Mouse (Mus musculus): Measurements from ENCODE around the gene Ntn3. TPM values are rescaled to one million over a fixed set of nuclear protein-coding genes. Genes with fewer than 3 reads are reported as not detected.

Gene Ntn3
- 2.0 TPM in 2 replicates for polyA plus RNA-seq (2014; fragmentation: Nextera tagmentation; extraction: Ambion mirVana)

DNA sequence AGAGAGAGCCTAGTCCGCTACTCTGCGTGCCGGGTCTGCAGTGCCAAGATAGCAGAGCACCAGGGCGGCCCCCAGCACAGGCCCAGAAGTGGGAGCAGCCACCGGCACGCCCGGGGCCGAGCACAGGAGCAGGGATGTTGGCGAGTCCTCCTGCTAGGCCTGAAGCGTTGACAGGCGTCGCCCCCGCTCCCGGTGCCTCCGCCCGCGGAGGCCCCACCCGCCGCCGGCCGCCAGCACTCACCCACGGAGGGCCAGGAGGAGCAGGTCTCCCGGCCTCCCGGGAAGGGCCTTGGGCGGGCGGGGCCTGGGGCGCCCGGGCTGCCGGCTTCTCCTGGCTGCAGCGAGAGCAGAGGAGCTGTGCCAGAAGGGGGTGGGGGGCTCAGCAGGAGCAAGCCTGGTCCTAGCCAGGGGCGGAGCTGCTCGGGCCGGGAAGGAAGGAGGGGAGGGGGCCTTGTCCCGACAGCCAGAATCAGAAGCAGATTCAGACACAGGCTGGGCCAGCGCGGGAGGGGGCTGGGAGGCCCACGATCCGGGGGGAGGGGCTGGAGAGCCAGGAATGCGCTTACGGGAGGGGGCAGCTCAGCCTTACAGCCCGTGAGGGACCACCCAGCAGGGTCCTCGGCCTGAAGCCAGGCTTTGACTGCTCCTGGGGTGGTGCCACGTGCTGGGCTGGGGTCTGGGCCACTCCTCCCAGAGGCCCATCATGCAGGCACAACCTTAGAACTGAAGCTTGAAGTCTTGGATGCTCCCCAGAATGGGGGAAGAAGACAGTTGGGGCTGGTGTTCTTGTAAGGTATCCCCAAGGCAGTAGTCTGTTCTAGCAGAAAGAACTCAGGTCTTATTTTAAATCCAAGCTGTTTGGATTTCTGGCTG, at the start of gene Ntn3:
Ntn3 (minus strand) TSS at position 489 of the 873 bp plus-strand sequence.
- H3K9me3 ChIP-seq (replicated peaks; ENCODE audit: control insufficient read depth, low read length): no peaks in the 10 kb centered on the region
- H3K4me2 ChIP-seq: peak within 1 kb of the TSS; percentile 97
- peaks cover 32% of the 10 kb centered on the region for H3K27me3 ChIP-seq (ENCODE audit: control insufficient read depth, insufficient read depth, low read length)
- no peaks in the 10 kb centered on the region for H3K36me3 ChIP-seq (ENCODE audit: control insufficient read depth, insufficient read depth, low read length)
- under 1% methylated on average over 39 of the region's 43 CpGs for WGBS (ENCODE audit: insufficient replicate concordance)
- H3K4me1 ChIP-seq (ENCODE audit: control insufficient read depth, insufficient read depth, low read length): peaks cover 54% of the 10 kb centered on the region
- H3K9ac ChIP-seq (ENCODE audit: low read depth, low read length): peak within 1 kb of the TSS; percentile 66
- peak within 1 kb of the TSS; percentile 48 for H3K27ac ChIP-seq (ENCODE audit: low read depth, low read length)
- peak; percentile 56 for ATAC-seq (replicated peaks; ENCODE audit: insufficient number of reproducible peaks, low FRiP score, low TSS enrichment)
- peak within 1 kb of the TSS; percentile 44 for H3K4me3 ChIP-seq (ENCODE audit: low read depth, low read length)

GRCm38 (mm10) chr17:24258981-24259380, 49.6 kb upstream of the Ntn3 start:
- Histone ChIP-seq H3K27ac (ENCODE audit: low read depth, low read length) (no peak overlapping the region), H3K4me1 (ENCODE audit: control insufficient read depth, insufficient read depth, low read length) (no peaks in the 10 kb centered on the region)

DNA sequence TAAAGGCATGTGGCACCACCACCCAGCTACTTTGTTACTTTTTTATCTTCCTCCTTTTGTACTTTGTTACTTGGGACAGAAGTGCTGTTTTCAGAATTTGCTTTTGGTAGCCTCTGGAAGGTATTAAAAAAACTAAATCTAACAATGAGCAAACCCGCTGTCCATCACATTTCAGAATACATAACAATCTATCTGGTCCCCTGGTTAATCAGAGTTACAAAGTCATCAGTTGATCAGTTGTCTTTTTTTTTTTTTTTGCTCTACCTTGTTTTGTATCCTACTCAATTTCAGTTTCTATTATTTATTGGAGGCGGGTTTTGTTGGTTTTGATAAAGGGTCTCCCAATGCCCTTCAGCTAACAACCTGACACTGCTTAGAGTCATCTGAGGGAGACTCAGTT, 43.0 kb upstream of the Ntn3 start:
- no peak overlapping the region for H3K4me3 ChIP-seq (ENCODE audit: low read depth, low read length)
- H3K36me3 ChIP-seq (ENCODE audit: control insufficient read depth, insufficient read depth, low read length): peaks cover 14% of the 10 kb centered on the region
- 87% methylated on average over 2 of the region's 2 CpGs for WGBS (ENCODE audit: insufficient replicate concordance)
- H3K27ac ChIP-seq (ENCODE audit: low read depth, low read length): 0 out of 2 replicates have a peak overlapping the region, but pooled peaks have one; percentile 89
- H3K27me3 ChIP-seq (ENCODE audit: control insufficient read depth, insufficient read depth, low read length): no peaks in the 10 kb centered on the region
- no peak for ATAC-seq (replicated peaks; ENCODE audit: insufficient number of reproducible peaks, low FRiP score, low TSS enrichment)
- H3K4me2 ChIP-seq: peak overlapping the region; percentile 84
- H3K9me3 ChIP-seq (replicated peaks; ENCODE audit: control insufficient read depth, low read length): no peaks in the 10 kb centered on the region
- peaks cover 10% of the 10 kb centered on the region for H3K4me1 ChIP-seq (ENCODE audit: control insufficient read depth, insufficient read depth, low read length)
- H3K9ac ChIP-seq (ENCODE audit: low read depth, low read length): no peak overlapping the region; the same call in 1 of the 2 replicates

More at GRCm38 (mm10) chr17:24258981-24259380, 49.6 kb upstream of the Ntn3 start:
- no peak for ATAC-seq (replicated peaks; ENCODE audit: insufficient number of reproducible peaks, low FRiP score, low TSS enrichment)
- H3K4me3 ChIP-seq (ENCODE audit: low read depth, low read length): no peak overlapping the region
- no peak overlapping the region for H3K9ac ChIP-seq (ENCODE audit: low read depth, low read length)
- WGBS (ENCODE audit: insufficient replicate concordance): 67% methylated on average over 4 of the region's 4 CpGs
- H3K27me3 ChIP-seq (ENCODE audit: control insufficient read depth, insufficient read depth, low read length): no peaks in the 10 kb centered on the region
- no peaks in the 10 kb centered on the region for H3K9me3 ChIP-seq (replicated peaks; ENCODE audit: control insufficient read depth, low read length)
- no peak overlapping the region for H3K4me2 ChIP-seq
- no peaks in the 10 kb centered on the region for H3K36me3 ChIP-seq (ENCODE audit: control insufficient read depth, insufficient read depth, low read length)

DNA sequence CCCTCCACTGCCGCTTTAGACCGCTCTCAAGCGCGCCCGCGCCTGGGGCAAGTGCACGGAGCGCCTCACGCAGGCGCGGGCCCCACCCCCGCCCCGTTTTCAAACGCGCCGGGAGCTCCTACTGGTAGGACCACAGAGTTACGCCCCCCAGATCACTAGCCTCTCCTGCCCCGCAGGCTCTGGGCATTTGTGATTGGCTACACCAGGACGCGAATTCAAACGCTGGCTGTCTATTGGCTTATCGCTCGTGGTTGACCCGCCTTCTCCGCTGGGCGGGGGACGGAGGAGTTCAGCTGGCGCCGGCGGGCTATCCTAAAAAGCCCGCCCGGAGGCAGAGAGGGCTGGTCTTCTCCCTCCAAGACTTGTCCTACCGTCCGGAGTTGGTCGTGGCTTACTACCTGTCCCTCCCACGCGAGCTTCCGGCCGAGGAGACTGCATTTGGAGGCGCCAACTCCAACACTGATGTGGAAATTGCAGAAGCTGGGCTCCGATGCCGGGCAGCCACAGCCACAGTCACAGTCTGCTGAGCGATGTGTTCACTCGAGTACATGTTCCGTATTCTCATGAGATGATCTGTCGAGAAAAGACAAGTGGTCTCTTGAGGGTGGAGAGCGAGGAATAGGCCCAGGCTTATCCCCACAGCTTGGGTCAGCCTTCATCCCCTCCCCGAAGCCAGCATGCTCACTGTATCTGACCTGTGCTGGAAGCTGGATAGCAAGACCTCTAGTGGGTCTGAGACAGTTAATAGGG, 42.2 kb upstream of the Ntn3 start, which contains the start of gene Ccnf:
Ccnf (minus strand) TSS at position 165 of the 750 bp plus-strand sequence.
- under 1% methylated on average over 48 of the region's 48 CpGs for WGBS (ENCODE audit: insufficient replicate concordance)
- Histone ChIP-seq H3K4me2 (peak within 1 kb of the TSS; percentile 84), H3K9ac (ENCODE audit: low read depth, low read length) (peak within 1 kb of the TSS; percentile 95), H3K36me3 (ENCODE audit: control insufficient read depth, insufficient read depth, low read length) (peaks cover 15% of the 10 kb centered on the region), H3K9me3 (replicated peaks; ENCODE audit: control insufficient read depth, low read length) (no peaks in the 10 kb centered on the region), H3K27ac (ENCODE audit: low read depth, low read length) (peak within 1 kb of the TSS; percentile 89), H3K27me3 (ENCODE audit: control insufficient read depth, insufficient read depth, low read length) (no peaks in the 10 kb centered on the region), H3K4me1 (ENCODE audit: control insufficient read depth, insufficient read depth, low read length) (peaks cover 10% of the 10 kb centered on the region), H3K4me3 (ENCODE audit: low read depth, low read length) (peak within 1 kb of the TSS; percentile 85)
- ATAC-seq (replicated peaks; ENCODE audit: insufficient number of reproducible peaks, low FRiP score, low TSS enrichment): peak; percentile 100

- H3K36me3 ChIP-seq (ENCODE audit: control insufficient read depth, insufficient read depth, low read length): peaks cover 18% of the 10 kb centered on the region
- H3K27me3 ChIP-seq (ENCODE audit: control insufficient read depth, insufficient read depth, low read length): no peaks in the 10 kb centered on the region
- H3K9me3 ChIP-seq (replicated peaks; ENCODE audit: control insufficient read depth, low read length): no peaks in the 10 kb centered on the region
- H3K9ac ChIP-seq (ENCODE audit: low read depth, low read length): peak overlapping the region; percentile 95
- ATAC-seq (replicated peaks; ENCODE audit: insufficient number of reproducible peaks, low FRiP score, low TSS enrichment): no peak
- peaks cover 10% of the 10 kb centered on the region for H3K4me1 ChIP-seq (ENCODE audit: control insufficient read depth, insufficient read depth, low read length)
- peak overlapping the region; percentile 79 for H3K4me2 ChIP-seq
- H3K4me3 ChIP-seq (ENCODE audit: low read depth, low read length): peak overlapping the region; percentile 85
- 1% methylated on average over 32 of the region's 32 CpGs for WGBS (ENCODE audit: insufficient replicate concordance)
- peak overlapping the region; percentile 71; the same call in 1 of the 2 replicates for H3K27ac ChIP-seq (ENCODE audit: low read depth, low read length)
These were observed 41.6 kb upstream of the Ntn3 start for GRCm38 (mm10) chr17:24250988-24251319.

- Histone ChIP-seq H3K9me3 (replicated peaks; ENCODE audit: control insufficient read depth, low read length) (peaks cover 5% of the 10 kb centered on the region), H3K27me3 (ENCODE audit: control insufficient read depth, insufficient read depth, low read length) (no peaks in the 10 kb centered on the region), H3K27ac (ENCODE audit: low read depth, low read length) (no peak overlapping the region), H3K4me1 (ENCODE audit: control insufficient read depth, insufficient read depth, low read length) (peaks cover 10% of the 10 kb centered on the region), H3K9ac (ENCODE audit: low read depth, low read length) (no peak overlapping the region), H3K4me3 (ENCODE audit: low read depth, low read length) (no peak overlapping the region), H3K4me2 (no peak overlapping the region), H3K36me3 (ENCODE audit: control insufficient read depth, insufficient read depth, low read length) (peaks cover 36% of the 10 kb centered on the region)
- no peak for ATAC-seq (replicated peaks; ENCODE audit: insufficient number of reproducible peaks, low FRiP score, low TSS enrichment)
- 94% methylated on average over 2 of the region's 2 CpGs for WGBS (ENCODE audit: insufficient replicate concordance)
These were observed 39.3 kb upstream of the Ntn3 start for GRCm38 (mm10) chr17:24248641-24249040.

DNA sequence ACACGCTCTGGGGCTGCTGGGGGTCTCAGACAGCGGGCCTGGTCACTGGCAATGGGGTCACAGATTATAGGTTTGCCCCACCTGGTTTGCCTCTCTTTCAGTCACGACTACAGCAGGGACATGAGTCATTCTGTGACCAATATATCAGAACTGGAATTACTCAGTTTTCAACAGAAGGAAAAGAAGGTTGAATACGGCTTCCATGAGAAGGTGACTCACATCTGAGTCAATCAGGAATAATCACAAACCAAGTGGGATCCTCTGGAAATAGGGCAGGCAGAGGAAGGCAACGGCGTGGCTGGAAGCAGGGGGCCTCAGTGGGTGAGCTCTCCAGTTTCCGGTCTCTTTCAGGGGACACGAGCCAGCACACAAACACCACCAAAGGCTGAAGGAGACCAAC, 34.7 kb upstream of the Ntn3 start:
- Histone ChIP-seq H3K9me3 (replicated peaks; ENCODE audit: control insufficient read depth, low read length) (peaks cover 5% of the 10 kb centered on the region), H3K4me3 (ENCODE audit: low read depth, low read length) (no peak overlapping the region), H3K27me3 (ENCODE audit: control insufficient read depth, insufficient read depth, low read length) (no peaks in the 10 kb centered on the region), H3K36me3 (ENCODE audit: control insufficient read depth, insufficient read depth, low read length) (peaks cover 67% of the 10 kb centered on the region), H3K4me1 (ENCODE audit: control insufficient read depth, insufficient read depth, low read length) (no peaks in the 10 kb centered on the region), H3K27ac (ENCODE audit: low read depth, low read length) (no peak overlapping the region), H3K4me2 (no peak overlapping the region), H3K9ac (ENCODE audit: low read depth, low read length) (no peak overlapping the region)
- ATAC-seq (replicated peaks; ENCODE audit: insufficient number of reproducible peaks, low FRiP score, low TSS enrichment): no peak
- WGBS (ENCODE audit: insufficient replicate concordance): 96% methylated on average over 8 of the region's 8 CpGs

- no peak overlapping the region for H3K4me3 ChIP-seq (ENCODE audit: low read depth, low read length)
- no peak overlapping the region for H3K4me2 ChIP-seq
- no peak overlapping the region for H3K9ac ChIP-seq (ENCODE audit: low read depth, low read length)
- no peaks in the 10 kb centered on the region for H3K4me1 ChIP-seq (ENCODE audit: control insufficient read depth, insufficient read depth, low read length)
- H3K27me3 ChIP-seq (ENCODE audit: control insufficient read depth, insufficient read depth, low read length): no peaks in the 10 kb centered on the region
- ATAC-seq (replicated peaks; ENCODE audit: insufficient number of reproducible peaks, low FRiP score, low TSS enrichment): no peak
- H3K9me3 ChIP-seq (replicated peaks; ENCODE audit: control insufficient read depth, low read length): peaks cover 5% of the 10 kb centered on the region
- H3K36me3 ChIP-seq (ENCODE audit: control insufficient read depth, insufficient read depth, low read length): peaks cover 64% of the 10 kb centered on the region
- no peak overlapping the region for H3K27ac ChIP-seq (ENCODE audit: low read depth, low read length)
- WGBS (ENCODE audit: insufficient replicate concordance): 80% methylated on average over 4 of the region's 4 CpGs
These were observed 34.1 kb upstream of the Ntn3 start for GRCm38 (mm10) chr17:24243311-24243969.

Measured in heart, embryonic 11.5 days (tissue).